Mouse (Mus musculus) G1E-ER4 (cell line): Measurements from ENCODE around the gene Cntrob. TPM values are rescaled to one million over a fixed set of nuclear protein-coding genes. Genes with fewer than 3 reads are reported as not detected.

ENCODE experiments used
- GATA1 ChIP-seq: IDR thresholded peaks from one replicate; pipeline ENCODE4 v1.8.0; 2012; ENCODE audit warnings: low read length, inconsistent platforms
- polyA plus RNA-seq: library from polyadenylated mRNA; stranded (reverse); fragments of >175 nt; gene quantifications from 2 replicates; pipeline ENCODE4 v1.2.3, GENCODE M21; 2012

Cntrob gene
- polyA plus RNA-seq, 1 experiment, result 50.3 TPM

GRCm38 (mm10) chr11:69325628-69326407 lies 2.2 kb upstream of the Cntrob start, which contains the start of gene Kcnab3:
TSS of gene Kcnab3 (plus strand) at chr11:69326258.
- TF ChIP-seq GATA1, result no peak

DNA sequence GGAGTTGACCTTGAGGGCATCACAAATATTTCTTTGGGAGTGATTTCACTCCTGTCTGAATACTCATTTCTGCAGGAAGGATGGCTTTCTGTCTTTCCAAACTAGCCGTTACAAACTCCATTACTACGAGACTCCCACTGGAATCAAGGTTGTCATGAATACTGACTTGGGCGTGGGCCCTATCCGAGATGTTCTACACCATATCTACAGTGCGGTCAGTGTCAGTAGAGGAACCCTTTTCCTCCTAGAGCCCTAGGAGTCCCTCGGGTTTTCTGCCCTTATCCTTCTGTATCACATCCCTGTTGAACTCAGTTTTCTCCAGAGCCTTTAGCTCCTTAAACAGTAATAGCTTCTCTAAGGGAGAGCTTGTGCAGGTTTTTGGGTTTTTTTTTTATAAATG lies 1.2 kb upstream of the Cntrob start:
- TF ChIP-seq GATA1, result no peak

DNA sequence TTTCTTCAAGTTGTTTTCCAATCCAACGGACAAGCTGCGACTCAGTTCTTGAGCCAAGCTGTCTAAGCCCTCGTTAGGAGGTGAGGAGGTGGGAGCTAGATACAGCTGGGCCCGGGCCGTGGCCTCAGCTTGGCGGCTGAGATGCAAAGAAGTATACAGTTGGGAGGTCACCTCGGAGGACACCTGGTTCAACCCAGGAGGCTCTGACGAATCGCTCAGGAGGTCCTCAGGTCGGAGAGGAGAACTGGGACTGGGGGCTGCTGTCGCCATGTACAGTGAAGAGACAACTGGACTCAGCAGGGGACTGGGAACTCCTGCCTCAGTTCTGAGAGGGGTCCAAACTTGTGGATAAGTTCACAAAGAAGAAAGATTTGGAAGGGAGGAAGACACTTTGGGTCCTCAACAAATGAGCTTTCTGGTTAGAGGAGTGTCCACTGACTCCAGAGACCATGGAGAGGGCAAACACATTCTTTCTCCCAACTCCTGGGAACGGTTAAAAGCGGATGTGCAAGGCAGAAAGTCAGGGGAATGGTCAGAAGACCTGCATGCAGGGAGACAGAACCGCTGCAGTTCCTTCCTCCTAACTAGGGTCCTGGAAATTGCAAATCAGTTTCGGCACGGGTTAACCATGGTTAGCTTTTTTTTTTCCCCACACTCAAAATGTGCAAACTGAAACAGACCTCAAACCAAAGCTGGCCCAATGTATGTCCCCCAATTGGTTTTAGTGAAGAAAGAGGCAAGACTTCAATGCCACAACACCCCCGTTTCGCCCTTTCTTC lies 693 bp downstream of the Cntrob start:
- TF ChIP-seq GATA1, result no peak

DNA sequence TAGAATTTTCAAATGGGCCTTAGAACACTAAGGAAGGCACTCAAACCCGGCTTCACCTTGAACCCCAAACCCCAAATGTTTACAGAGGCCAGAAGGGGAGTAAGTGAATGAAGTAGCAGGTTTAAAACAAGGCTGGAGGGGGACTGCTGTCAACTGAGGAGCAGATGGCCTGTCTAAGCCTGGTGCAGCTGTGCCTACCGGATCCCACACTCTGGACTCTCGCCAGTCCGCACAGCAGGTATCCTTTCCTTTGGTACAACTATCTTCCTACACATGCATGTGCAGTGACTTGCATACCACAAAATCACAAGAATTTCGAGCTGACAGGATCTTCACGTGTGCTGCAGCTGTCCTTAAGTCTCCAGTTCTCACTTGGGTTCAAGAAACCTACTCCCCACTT lies 1.6 kb downstream of the Cntrob start:
- TF ChIP-seq GATA1, result no peak

GRCm38 (mm10) chr11:69321580-69321979 lies 2.0 kb downstream of the Cntrob start:
- TF ChIP-seq GATA1, result no peak

DNA sequence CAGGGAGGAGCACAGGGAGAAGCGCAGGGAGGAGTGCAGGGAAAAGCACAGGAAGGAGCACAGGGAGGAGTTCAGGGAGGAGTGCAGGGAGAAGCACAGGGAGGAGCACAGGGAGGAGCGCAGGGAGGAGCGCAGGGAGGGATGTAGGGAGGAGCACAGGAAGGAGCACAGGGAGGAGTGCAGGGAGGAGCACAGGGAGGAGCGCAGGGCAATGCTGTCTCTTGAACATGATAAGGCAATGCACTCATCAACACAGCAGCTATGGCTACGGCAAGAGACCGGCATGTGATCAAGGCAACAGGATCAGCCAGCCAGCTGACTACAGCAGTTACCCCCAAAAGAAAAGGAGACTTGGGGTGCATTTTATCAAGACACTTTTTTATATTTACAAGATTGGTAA lies 7.2 kb downstream of the Cntrob start:
- no peak for TF ChIP-seq GATA1

- no peak for TF ChIP-seq GATA1
Measured at GRCm38 (mm10) chr11:69311266-69311665, 12.3 kb downstream of the Cntrob start.

DNA sequence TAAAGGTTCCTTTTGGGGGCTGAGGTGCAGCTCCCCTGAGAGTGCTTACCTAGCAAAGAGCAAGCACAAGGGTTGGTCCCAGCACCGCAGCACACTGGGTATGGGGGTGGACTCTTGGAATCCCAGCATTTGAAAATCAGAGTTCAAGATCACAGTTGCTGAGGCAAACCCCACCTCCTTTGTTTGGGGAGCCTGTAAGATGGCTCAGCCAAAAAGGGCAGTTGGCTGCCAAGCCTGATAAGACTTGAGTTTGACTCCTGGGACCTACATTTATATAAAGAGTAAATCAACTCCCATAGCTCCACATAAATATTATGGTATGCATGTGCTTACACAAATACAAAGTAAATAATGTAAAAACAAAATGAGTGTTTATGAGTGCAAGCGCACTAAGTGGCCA lies 17.5 kb downstream of the Cntrob start:
- no peak for TF ChIP-seq GATA1

DNA sequence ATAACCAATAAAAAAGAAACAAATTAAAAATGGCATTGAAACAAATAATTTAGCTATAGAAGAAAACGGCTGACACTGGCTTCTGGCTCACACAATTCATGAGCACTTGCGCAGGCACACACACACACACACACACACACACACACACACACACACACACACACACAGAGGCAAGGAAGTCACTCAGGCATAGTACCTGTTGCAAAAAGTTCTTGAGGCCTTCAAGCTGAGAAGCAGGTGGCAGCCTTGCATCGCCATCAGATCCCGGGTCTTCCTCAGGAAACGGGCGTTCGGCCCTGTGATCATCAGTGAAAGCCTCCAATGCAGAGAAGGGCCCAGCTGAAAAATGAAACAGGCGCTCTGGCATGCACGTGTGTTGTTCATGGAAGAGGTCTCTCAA lies 18.3 kb downstream of the Cntrob start:
- no peak for TF ChIP-seq GATA1

DNA sequence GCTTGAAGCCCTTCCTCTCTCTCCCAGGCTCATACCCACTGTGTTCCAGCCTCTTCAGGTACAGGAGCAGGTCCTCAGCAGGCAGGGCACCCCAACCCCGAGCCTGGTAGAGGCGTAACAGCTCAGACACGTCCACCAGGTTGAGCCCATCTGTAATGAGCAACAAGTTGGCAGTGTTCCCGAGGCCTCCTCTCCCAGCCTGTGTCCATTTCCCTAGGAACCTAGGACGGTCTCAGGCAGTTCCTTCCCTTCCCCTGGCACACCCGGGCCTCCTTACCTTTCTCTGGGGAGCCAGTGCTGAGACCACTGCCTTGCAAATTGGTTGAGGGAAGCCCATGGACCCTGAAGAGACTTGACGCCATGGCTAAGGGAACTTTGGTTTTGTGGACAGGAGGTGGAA lies 20.8 kb downstream of the Cntrob start:
- no peak for TF ChIP-seq GATA1

GRCm38 (mm10) chr11:69298231-69298630 lies 25.3 kb downstream of the Cntrob start:
- TF ChIP-seq GATA1, result no peak

GRCm38 (mm10) chr11:69297799-69298198 lies 25.8 kb downstream of the Cntrob start:
- no peak for TF ChIP-seq GATA1

GRCm38 (mm10) chr11:69295286-69295685 lies 28.3 kb downstream of the Cntrob start:
- no peak for TF ChIP-seq GATA1

DNA sequence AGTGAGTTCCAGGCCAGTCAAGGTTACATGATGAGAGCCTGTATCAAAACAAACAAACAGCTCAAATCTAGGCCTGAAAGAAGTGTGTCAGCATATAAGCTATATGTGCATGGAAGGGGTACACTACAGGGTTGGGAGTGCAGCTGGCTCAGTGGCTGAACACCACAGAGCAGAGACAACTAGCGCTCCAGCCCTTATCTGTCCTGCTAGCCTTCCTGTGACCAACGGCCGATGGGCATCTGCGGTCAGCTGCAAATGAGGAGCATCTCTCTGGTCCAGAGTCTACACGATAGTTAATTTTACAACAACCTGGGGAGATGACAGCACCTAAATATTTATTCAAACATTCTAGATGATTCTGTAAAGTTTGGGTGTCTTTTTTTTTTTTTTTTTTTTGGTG lies 32.5 kb downstream of the Cntrob start:
- TF ChIP-seq GATA1, result no peak

DNA sequence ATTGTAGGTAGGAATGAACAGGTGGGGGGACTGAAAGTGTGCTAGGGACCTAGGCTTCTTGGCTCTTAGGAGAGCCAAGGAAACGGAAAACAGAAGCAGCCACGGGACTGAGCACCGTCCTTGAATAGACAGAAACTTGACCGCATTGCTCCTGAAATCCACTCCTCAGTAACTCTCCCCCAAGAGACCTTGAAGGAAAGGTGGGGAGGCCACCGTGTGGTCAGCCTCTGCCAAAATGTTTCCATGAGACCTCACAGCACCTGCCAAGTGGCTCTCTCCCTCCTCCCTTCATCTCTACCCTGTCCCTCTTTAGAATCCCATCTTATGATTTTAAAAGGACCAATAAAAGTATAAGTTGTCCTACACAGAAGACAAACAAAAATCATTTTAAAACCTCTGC lies 46.3 kb downstream of the Cntrob start:
- no peak for TF ChIP-seq GATA1

GRCm38 (mm10) chr11:69276081-69276480 lies 47.5 kb downstream of the Cntrob start:
- no peak for TF ChIP-seq GATA1

DNA sequence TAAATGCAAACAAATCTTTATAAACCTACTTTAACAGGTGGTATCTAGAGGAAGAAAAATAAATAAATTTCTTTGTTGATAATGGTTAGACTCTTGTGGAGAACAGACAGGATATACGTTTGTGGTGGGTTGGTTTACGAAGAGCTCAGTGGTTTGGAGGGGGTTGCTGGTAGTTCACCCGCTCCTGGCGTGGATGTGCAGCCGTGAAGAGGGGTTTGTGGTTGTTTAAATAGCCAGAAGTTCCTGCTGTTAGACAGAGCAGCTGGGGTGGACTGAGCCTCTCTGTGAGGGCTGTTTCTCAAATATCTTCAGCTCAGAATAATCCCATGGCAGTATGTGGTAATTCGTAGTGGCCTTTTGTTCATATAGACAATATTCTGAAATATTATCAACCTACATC lies 47.9 kb downstream of the Cntrob start:
- TF ChIP-seq GATA1, result no peak
